Mouse (Mus musculus): Measurements from ENCODE around the gene Rims1.

Gene Rims1

GRCm38 (mm10) chr1:22695046-22695445 is 110.7 kb downstream of the Rims1 start:
- no peak for DNase-seq (ENCODE audit: low read depth, low spot score)

GRCm38 (mm10) chr1:22694514-22694913 is 111.3 kb downstream of the Rims1 start:
- no peak for DNase-seq (ENCODE audit: low read depth, low spot score)

DNA sequence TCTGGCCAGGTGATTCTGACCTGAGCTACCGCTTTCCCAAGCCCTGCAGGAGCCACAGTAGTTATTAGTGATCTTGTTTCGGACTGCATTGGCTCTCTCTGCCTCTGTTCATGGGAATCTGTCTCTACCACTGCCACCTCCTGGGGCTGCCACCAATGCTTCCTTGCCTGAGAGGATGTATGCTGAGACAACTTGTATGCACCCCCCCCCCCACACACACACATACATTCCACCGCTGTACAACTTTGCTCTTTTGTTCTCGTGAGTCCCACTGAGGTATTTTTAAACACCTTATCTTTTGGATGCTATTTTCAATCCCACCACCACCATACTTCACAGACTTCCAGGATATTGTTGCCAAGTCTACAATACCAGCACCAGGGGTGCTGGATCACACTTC is 122.3 kb downstream of the Rims1 start:
- DNase-seq (ENCODE audit: low read depth, low spot score) = no peak

DNA sequence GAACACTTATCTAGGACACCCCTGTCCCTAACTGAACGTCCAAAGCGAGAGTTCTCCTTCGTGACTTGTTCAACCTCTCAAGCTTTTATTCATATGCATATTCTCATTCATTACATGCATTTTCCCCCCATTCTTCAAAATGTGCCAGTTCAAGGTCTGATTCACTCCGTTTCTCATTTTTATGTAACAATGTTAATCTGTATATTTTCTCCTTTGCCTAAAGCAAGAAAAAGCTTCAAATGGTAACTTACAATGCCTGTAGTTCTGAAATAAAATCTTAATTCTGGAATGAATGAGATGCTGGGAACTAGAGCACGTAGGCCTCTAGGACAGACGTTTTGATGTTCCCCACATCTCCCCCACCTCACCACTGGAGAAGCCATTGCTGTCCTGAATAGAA is 141.6 kb downstream of the Rims1 start:
- DNase-seq (ENCODE audit: low read depth, low spot score) = no peak

DNA sequence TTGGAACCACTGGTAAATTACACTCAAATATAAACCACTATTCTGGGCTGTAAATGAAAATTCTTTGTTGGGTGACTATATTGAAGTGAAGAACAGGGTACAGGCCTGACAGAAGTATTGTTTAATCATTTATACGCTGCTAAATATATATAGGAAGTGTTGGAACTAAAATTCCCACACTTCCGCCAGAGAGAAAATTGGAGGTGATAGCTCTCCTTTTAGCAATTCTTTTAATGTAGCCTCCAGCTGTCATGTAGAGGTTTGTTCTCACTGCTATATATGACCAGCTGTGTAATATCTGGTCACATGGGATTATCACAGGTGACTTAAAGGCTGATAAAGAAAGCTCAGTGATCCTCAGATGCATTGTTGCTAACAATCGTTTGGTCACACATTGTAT is 144.0 kb downstream of the Rims1 start:
- DNase-seq (ENCODE audit: low read depth, low spot score) = no peak

GRCm38 (mm10) chr1:22655983-22656382 is 149.8 kb downstream of the Rims1 start:
- no peak for DNase-seq (ENCODE audit: low read depth, low spot score)

- DNase-seq (ENCODE audit: low read depth, low spot score) = no peak
These were observed 150.9 kb downstream of the Rims1 start for GRCm38 (mm10) chr1:22654903-22655302.

- DNase-seq (ENCODE audit: low read depth, low spot score) = no peak
These were observed 155.2 kb downstream of the Rims1 start for GRCm38 (mm10) chr1:22650588-22650987.

GRCm38 (mm10) chr1:22649432-22649831 is 156.4 kb downstream of the Rims1 start:
- no peak for DNase-seq (ENCODE audit: low read depth, low spot score)

- DNase-seq (ENCODE audit: low read depth, low spot score) = no peak
These were observed 160.5 kb downstream of the Rims1 start for GRCm38 (mm10) chr1:22645257-22645656.

GRCm38 (mm10) chr1:22640568-22640967 is 165.2 kb downstream of the Rims1 start:
- DNase-seq (ENCODE audit: low read depth, low spot score) = no peak

DNA sequence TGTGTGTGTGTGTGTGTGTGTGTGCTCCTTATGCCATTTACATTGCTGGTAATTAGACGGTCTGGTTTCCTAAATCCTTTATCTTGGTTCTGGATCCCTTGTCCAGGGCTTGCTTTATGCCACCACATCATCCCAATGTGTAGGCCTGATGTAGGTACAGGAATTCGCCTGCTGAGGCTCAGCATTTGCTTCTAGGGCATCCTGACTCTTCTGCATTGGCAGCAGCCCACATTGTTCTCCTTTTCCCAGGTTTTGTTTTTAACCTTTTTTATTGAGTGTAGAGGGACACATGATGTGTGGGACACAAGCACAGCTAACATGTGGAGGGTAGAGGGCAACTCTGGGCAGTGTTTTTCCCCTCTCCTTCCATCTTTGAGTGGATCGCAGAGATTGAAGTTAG is 166.1 kb downstream of the Rims1 start:
- no peak for DNase-seq (ENCODE audit: low read depth, low spot score)

DNA sequence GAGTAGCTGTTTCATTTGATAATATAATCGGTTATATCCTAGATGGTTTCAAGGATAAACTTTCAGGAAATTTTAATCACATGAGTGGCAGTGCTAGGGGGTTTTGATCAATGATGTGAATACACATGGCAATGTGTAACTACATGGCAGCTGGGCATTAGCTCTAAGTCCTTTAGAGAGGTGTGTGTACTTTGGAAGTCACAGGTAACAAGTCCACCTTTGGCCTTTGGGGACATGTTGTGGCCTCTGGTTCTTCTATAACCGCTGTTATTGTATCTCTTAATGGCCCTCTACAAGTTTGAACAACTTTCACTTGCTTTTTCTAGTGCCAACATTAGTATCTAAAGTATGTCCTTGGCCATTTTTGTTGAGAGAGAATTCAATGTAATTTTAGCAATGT is 171.9 kb downstream of the Rims1 start:
- no peak for DNase-seq (ENCODE audit: low read depth, low spot score)

GRCm38 (mm10) chr1:22632551-22632950 is 173.2 kb downstream of the Rims1 start:
- no peak for DNase-seq (ENCODE audit: low read depth, low spot score)

- DNase-seq (ENCODE audit: low read depth, low spot score) = no peak
These were observed 173.8 kb downstream of the Rims1 start for GRCm38 (mm10) chr1:22631991-22632390.

GRCm38 (mm10) chr1:22629011-22629410 is 176.8 kb downstream of the Rims1 start:
- DNase-seq (ENCODE audit: low read depth, low spot score) = no peak

- DNase-seq (ENCODE audit: low read depth, low spot score) = no peak
These were observed 178.8 kb downstream of the Rims1 start for GRCm38 (mm10) chr1:22627013-22627412.

GRCm38 (mm10) chr1:22626295-22626694 is 179.5 kb downstream of the Rims1 start:
- no peak for DNase-seq (ENCODE audit: low read depth, low spot score)

DNA sequence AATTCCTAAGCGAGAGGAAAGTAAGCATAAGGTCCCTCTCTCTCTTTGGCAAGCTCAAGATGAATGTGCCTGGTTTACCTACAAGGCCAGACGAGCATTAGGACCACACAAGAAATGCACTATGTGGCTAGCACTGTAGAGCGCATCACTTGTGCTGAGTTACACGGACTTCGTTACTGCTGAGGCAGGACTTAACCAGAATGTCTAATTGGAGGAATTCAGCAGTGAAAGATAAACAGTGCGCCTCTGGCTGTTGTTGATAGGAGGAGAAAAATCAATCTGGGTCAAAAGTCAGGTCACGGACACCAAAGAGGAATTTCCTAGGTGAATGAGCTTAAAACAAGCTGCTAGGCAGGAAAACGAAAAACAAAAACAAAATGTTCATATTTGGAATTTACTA is 185.0 kb downstream of the Rims1 start:
- DNase-seq (ENCODE audit: low read depth, low spot score) = no peak

- no peak for DNase-seq (ENCODE audit: low read depth, low spot score)
These were observed 190.2 kb downstream of the Rims1 start for GRCm38 (mm10) chr1:22615601-22616000.

DNA sequence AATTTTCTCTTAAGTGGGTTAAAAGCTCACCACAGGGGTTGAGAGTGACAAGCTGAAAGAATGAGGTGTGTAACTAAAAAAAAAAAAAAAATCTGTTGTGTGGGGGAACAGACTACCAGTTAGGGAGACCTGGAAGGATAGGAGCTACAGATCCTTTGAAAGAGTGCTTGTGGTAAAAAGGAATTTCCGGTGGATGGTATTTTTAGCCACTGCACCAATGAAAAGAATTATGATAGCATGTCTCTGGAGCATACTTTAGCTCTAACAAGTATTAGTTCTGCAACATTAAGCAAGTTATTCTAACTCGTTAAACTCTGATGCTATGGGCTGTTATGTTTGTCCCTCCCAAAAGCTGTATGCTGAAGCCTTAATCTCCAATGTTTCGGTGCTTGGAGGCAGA is 192.2 kb downstream of the Rims1 start:
- no peak for DNase-seq (ENCODE audit: low read depth, low spot score)

- no peak for DNase-seq (ENCODE audit: low read depth, low spot score)
These were observed 201.3 kb downstream of the Rims1 start for GRCm38 (mm10) chr1:22604329-22605044.

GRCm38 (mm10) chr1:22596197-22596596 is 209.6 kb downstream of the Rims1 start:
- no peak for DNase-seq (ENCODE audit: low read depth, low spot score)

DNA sequence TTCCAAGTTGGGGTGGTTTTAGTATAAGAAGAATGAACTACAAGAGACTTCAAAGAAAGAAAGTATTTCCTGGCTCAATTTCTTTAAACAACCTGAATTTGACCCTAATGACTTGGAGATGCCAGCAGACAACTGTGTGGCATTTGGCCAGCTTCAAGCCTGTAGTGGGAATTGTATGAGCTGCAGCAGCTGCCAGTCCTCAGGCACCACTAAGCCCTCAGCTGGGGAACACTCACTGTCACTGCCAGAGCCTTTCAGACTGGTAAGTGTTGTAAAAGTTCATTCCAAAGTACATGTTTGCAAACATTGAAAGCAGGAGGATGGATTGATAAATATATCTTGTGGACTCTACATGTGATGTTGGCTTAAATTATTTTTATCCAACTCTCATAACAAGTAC is 211.0 kb downstream of the Rims1 start:
- DNase-seq (ENCODE audit: low read depth, low spot score) = peak; percentile 2

Data from skeletal muscle tissue, adult 2 months (tissue).